Mouse (Mus musculus) heart, embryonic 14.5 days (tissue): ENCODE measurements at regions not wholly inside any gene's neighbourhood (a gene's known extent, or its start where the extent isn't known, plus 50 kb on each side); places are given as distances from the start of the nearest gene placed in this dataset.

Experiments used
- ATAC-seq: fragments of 200-750 bp; cut with Nextera tagmentation; 2 replicates; pipeline ENCODE4 v1.8.0; 2017; ENCODE audit warnings: low read depth, moderate TSS enrichment; ENCODE audit not compliant: insufficient number of reproducible peaks, insufficient read depth, low FRiP score
- H3K27ac ChIP-seq, 2 experiments: fragments of 200-500 bp in 1 of 2; fragments of 300-500 bp in 1 of 2; sonication (generic) in 1 of 2; replicated peaks in 1 of 2; 2 replicates each; pipeline ENCODE4 v1.5.1; 2012 to 2014; ENCODE audit warnings: low read depth in 2 of 2, low read length in 2 of 2, control low read depth in 1 of 2, mild to moderate bottlenecking in 1 of 2, mixed read lengths in 1 of 2; ENCODE audit not compliant: control insufficient read depth in 1 of 2, insufficient read depth in 1 of 2
- H3K27me3 ChIP-seq: fragments of 300-500 bp; sonication (generic); 2 replicates; pipeline ENCODE4 v1.6.1; 2014; ENCODE audit warnings: mild to moderate bottlenecking, low read length, control low read depth; ENCODE audit not compliant: control insufficient read depth, insufficient read depth
- H3K36me3 ChIP-seq: fragments of 300-500 bp; sonication (generic); 2 replicates; pipeline ENCODE4 v1.6.1; 2014; ENCODE audit warnings: mild to moderate bottlenecking, control low read depth, low read length, mixed read lengths; ENCODE audit not compliant: control insufficient read depth, insufficient read depth
- H3K4me1 ChIP-seq, 2 experiments: fragments of 200-500 bp in 1 of 2; fragments of 300-500 bp in 1 of 2; sonication (generic) in 1 of 2; 2 replicates each; pipeline ENCODE4 v1.6.1; 2012 to 2014; ENCODE audit warnings: low read length in 2 of 2, control low read depth in 1 of 2, mixed read lengths in 1 of 2; ENCODE audit not compliant: control insufficient read depth in 2 of 2, insufficient read depth in 2 of 2
- H3K4me2 ChIP-seq: fragments of 300-500 bp; sonication (generic); 2 replicates; pipeline ENCODE4 v1.6.1; 2014; ENCODE audit warnings: mild to moderate bottlenecking, low read length
- H3K4me3 ChIP-seq, 2 experiments: fragments of 200-500 bp in 1 of 2; fragments of 300-500 bp in 1 of 2; sonication (generic) in 1 of 2; 2 replicates each; pipeline ENCODE4 v1.5.1; 2012 to 2014; ENCODE audit warnings: low read length in 2 of 2, mild to moderate bottlenecking in 2 of 2, control low read depth in 1 of 2, low read depth in 1 of 2, moderate library complexity in 1 of 2; ENCODE audit not compliant: control insufficient read depth in 1 of 2, insufficient read depth in 1 of 2
- H3K9ac ChIP-seq: fragments of 300-500 bp; sonication (generic); 2 replicates; pipeline ENCODE4 v1.6.1; 2014; ENCODE audit warnings: mild to moderate bottlenecking, low read length
- H3K9me3 ChIP-seq: fragments of 300-500 bp; sonication (generic); 2 replicates; pipeline ENCODE4 v1.6.1; 2016; ENCODE audit warnings: low read length, control low read depth; ENCODE audit not compliant: control insufficient read depth
- WGBS: fragments of 180-500 bp; shearing (Covaris S2); extraction: QIAGEN DNeasy Blood & Tissue Kit; methylation state at CpG from one replicate; pipeline ENCODE4 v1.1.7; 2014; 5-methylcytosine and 5-hydroxymethylcytosine counted together

GRCm38 (mm10) chr4:31618026-31618425, 345.9 kb upstream of the Map3k7 start:
- no peak for ATAC-seq
- Histone ChIP-seq H3K9me3 (no peaks in the 10 kb centered on the region), H3K4me2 (no peak overlapping the region), H3K36me3 (no peaks in the 10 kb centered on the region), H3K27ac (0 out of 4 replicates have a peak overlapping the region, but pooled peaks of 1 of the 2 experiments have one; percentile 8), H3K4me3 (no peak overlapping the region), H3K27me3 (no peaks in the 10 kb centered on the region), H3K4me1 (peaks cover 0 to 5% of the 10 kb centered on the region in 2 experiments; a peak in 2 of 4 replicates), H3K9ac (no peak overlapping the region)
- WGBS = 57% methylated on average over 4 of the region's 4 CpGs

DNA sequence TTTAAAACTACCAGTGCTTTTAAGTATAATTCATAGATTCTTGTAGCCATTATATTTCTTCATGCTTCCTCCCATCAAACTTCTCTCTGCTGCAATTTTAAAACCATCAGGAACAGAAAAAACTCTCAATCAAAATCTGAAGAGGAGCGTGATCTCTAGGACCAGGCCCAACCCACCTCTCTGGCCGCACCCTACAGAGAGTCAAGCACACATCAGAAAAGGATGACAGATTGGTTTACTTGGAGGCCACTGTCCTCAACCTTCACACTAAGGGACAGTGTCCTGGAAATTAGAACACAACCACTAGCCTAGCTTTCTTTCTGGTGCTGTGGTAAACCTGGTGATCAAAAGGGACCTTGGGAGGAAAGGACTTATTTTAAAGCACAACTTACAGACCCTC, 342.7 kb upstream of the Map3k7 start:
- Histone ChIP-seq H3K4me2 (no peak overlapping the region), H3K27me3 (no peaks in the 10 kb centered on the region), H3K4me3 (no peak overlapping the region), H3K4me1 (peaks cover 0 to 5% of the 10 kb centered on the region in 2 experiments; a peak in 2 of 4 replicates), H3K9me3 (no peaks in the 10 kb centered on the region), H3K9ac (no peak overlapping the region), H3K27ac (no peak overlapping the region), H3K36me3 (no peaks in the 10 kb centered on the region)
- 86% methylated on average over 2 of the region's 2 CpGs for WGBS
- ATAC-seq = no peak

DNA sequence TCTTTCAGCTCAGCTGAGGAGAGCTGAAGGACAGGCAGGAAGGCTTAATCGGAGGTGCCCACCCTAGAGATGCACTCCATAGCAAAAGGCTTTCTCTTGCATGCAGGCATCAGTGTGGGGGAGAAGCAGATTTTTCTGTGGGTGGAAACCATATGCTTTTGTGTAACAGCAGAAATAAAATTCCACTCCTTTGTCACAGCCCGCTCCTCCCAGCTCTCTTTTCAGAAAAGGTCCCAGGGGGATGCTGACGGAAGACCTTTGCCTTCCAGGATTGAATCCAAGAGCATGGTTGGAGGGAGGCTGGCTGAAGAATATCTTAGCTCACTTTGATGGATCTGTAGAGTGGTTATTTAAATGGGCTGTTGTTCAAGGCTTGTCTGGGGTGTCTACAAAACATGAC, 336.8 kb upstream of the Map3k7 start:
- no peaks in the 10 kb centered on the region for H3K9me3 ChIP-seq
- no peak overlapping the region; a peak in 1 of 4 replicates for H3K27ac ChIP-seq
- H3K4me1 ChIP-seq = no peaks in the 10 kb centered on the region; a peak in 1 of 4 replicates
- no peak for ATAC-seq
- WGBS = 79% methylated on average over 3 of the region's 3 CpGs
- H3K4me3 ChIP-seq = no peak overlapping the region
- no peak overlapping the region for H3K4me2 ChIP-seq
- H3K9ac ChIP-seq = no peak overlapping the region
- no peaks in the 10 kb centered on the region for H3K27me3 ChIP-seq
- H3K36me3 ChIP-seq = no peaks in the 10 kb centered on the region

DNA sequence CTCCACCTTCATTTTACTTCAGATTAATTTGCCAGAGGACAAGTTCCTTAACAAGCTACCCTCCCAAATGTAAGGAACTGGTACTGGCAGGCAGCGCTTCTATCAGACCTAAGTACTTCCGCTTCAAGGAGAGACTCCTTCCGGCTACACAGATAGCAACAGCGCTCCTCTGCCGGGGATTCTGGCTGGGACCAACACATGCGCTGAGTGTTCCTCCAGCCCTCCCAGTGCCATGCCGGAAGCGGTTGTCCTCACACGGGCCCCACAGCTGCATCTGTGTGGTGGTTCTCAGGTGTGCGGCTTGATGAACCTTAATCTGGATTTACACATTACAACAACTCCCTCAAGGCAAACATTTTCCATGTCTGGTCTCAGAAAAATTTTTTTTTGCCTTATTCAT, 336.1 kb upstream of the Map3k7 start:
- no peaks in the 10 kb centered on the region for H3K36me3 ChIP-seq
- H3K4me2 ChIP-seq = no peak overlapping the region
- WGBS = 71% methylated on average over 10 of the region's 10 CpGs
- H3K9me3 ChIP-seq = no peaks in the 10 kb centered on the region
- no peaks in the 10 kb centered on the region; a peak in 1 of 4 replicates for H3K4me1 ChIP-seq
- no peak overlapping the region for H3K9ac ChIP-seq
- no peaks in the 10 kb centered on the region for H3K27me3 ChIP-seq
- H3K27ac ChIP-seq = no peak overlapping the region
- no peak overlapping the region for H3K4me3 ChIP-seq
- ATAC-seq = no peak

GRCm38 (mm10) chr4:31638564-31638963, 325.3 kb upstream of the Map3k7 start:
- Histone ChIP-seq H3K36me3 (no peaks in the 10 kb centered on the region), H3K9me3 (no peaks in the 10 kb centered on the region), H3K4me3 (no peak overlapping the region), H3K4me1 (peaks cover 3% of the 10 kb centered on the region in 2 experiments; a peak in 1 of 4 replicates), H3K27me3 (no peaks in the 10 kb centered on the region), H3K4me2 (no peak overlapping the region), H3K27ac (0 out of 4 replicates have a peak overlapping the region, but pooled peaks have one; percentile 14 to 33), H3K9ac (no peak overlapping the region)
- WGBS = 87% methylated on average over 6 of the region's 6 CpGs
- ATAC-seq = no peak

DNA sequence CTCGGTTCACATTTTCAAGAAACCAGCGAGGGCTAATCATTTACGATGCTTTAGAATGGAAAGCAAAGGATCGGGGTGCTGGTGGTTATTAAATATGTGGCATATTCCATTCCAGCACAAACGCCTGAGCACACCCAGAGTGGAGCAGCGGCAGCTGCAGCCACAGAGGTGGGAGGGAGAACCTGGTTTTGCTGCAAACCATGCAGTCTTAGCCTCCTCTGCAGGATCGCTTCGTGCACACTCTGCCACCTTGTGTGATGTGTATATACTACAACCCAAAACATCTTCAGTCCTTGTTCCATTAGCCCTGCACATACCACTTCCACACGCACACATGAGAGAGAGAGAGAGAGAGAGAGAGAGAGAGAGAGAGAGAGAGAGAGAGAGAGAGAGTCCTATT, 321.7 kb upstream of the Map3k7 start:
- WGBS = 52% methylated on average over 9 of the region's 9 CpGs

GRCm38 (mm10) chr4:31642593-31643290, 321.2 kb upstream of the Map3k7 start:
- no peak for ATAC-seq
- Histone ChIP-seq H3K4me3 (no peak overlapping the region), H3K4me1 (peaks cover 3% of the 10 kb centered on the region in 2 experiments; a peak in 1 of 4 replicates), H3K4me2 (no peak overlapping the region), H3K9me3 (no peaks in the 10 kb centered on the region), H3K27ac (peak overlapping the region; percentile 49 to 64), H3K36me3 (no peaks in the 10 kb centered on the region), H3K27me3 (no peaks in the 10 kb centered on the region), H3K9ac (no peak overlapping the region)
- 63% methylated on average over 10 of the region's 10 CpGs for WGBS

More for the DNA sequence above, 321.7 kb upstream of the Map3k7 start:
- Histone ChIP-seq H3K36me3 (no peaks in the 10 kb centered on the region), H3K4me1 (peaks cover 3% of the 10 kb centered on the region in 2 experiments; a peak in 1 of 4 replicates), H3K9me3 (no peaks in the 10 kb centered on the region), H3K27me3 (no peaks in the 10 kb centered on the region), H3K4me2 (no peak overlapping the region), H3K9ac (no peak overlapping the region), H3K27ac (peak overlapping the region; percentile 49 to 64), H3K4me3 (no peak overlapping the region)
- peak; percentile 68; the same call in 1 of the 2 replicates for ATAC-seq
